Mouse (Mus musculus) stomach, postnatal 0 days (tissue): ENCODE measurements around the gene Cfap58.

Source experiments
- CTCF ChIP-seq: IDR thresholded peaks from 2 replicates; pipeline ENCODE4 v1.5.1; 2016; ENCODE audit warnings: antibody characterized with exemption, low read depth, mild to moderate bottlenecking, moderate library complexity
- EP300 ChIP-seq: optimal IDR thresholded peaks from 2 replicates; pipeline ENCODE3; 2016; ENCODE audit warnings: antibody characterized with exemption

DNA sequence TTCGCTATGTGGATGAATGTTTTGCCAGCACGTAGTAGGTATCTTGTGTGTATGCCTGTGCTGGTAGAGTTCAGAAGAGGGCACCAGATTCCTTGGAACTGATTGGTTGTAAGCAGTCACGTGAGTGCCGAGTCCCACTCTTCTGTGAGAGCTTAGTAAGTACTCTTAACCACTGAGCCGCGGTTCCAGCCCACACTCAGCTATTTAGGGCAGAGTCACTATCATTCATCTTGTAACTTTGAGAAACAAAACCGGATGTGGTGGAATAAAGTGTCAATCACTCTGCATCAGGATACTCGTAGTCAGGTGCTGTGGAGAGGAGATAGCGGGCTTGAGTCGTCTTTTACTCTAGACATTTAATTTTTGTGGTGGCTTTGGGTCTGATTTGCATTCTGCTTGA is 86.3 kb downstream of the Cfap58 start:
- TF ChIP-seq EP300 (no peak), CTCF (no peak)
